Mouse (Mus musculus): ENCODE data around the gene Nid2. TPM values are rescaled to one million over a fixed set of nuclear protein-coding genes. Genes with fewer than 3 reads are reported as not detected.
A peak's percentile ranks its signal among the peaks of the same experiment; 100 is the strongest.

Gene Nid2
- total RNA-seq, 2 experiments from 2014 or later, result 0.23 TPM; not detected in 1

DNA sequence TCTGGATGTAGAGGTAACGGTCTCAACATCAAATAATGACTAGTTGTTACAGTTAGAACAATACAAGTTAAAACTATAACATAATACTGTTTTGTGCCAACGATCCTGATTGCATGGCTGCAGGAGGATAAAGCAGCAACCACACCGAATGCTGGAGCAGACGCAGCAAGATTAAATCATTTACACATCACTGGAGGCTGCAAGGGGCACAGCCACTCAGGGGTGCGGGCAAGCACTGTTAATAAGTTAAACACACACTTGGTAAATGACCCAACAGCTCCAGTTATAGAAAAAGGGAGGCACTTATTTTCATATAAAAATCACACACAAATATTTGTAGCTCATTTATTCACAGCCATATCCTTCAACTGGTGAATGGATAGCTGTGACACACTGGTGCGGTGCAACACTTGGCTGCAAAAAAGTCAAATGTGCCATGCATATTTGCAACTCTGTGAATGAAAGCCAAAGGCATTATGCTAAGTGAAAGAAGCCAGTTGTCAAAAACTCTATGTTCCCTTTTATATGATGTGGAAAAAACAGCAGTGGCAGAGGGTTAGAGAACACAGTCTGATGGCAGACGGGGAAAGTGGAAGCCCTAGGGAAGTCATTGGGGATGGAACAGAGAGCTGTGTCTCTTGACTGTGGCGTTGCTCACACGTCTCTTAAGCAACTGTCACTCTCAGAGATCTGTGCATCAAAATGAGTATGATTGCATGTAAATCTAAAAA lies 11.5 kb upstream of the Nid2 start:
- no peak for ATAC-seq (replicated peaks; ENCODE audit: low FRiP score, low TSS enrichment, poor library complexity, severe bottlenecking)

GRCm38 (mm10) chr14:19740147-19740738 lies 10.8 kb upstream of the Nid2 start:
- no peak for ATAC-seq (replicated peaks; ENCODE audit: low FRiP score, low TSS enrichment, poor library complexity, severe bottlenecking)

GRCm38 (mm10) chr14:19744876-19745275 lies 6.2 kb upstream of the Nid2 start:
- ATAC-seq (replicated peaks; ENCODE audit: low FRiP score, low TSS enrichment, poor library complexity, severe bottlenecking), result no peak

DNA sequence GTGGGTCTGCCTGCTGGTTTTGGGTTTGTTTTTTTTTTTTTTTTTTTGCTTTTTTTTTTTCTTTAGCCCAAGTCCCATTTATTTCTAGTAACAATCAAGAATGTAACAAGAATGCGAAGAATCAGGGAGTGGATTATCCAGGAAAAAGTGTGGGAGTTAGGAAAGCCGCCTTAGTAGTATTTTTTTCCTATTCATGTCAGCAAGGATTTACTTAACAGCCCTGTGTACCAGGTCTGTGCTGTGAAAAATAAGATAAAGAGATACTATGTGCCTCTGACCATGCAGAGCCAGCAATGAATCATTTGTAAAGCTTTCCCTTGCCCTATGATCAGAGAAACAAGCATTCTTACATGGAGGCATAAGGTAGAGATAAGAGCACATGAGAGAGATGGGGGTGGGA lies 4.8 kb upstream of the Nid2 start:
- no peak for ATAC-seq (replicated peaks; ENCODE audit: low FRiP score, low TSS enrichment, poor library complexity, severe bottlenecking)

- no peak for ATAC-seq (replicated peaks; ENCODE audit: low FRiP score, low TSS enrichment, poor library complexity, severe bottlenecking)
Measured at GRCm38 (mm10) chr14:19746731-19747130, 4.3 kb upstream of the Nid2 start.

GRCm38 (mm10) chr14:19749743-19750142 lies 1.3 kb upstream of the Nid2 start:
- no peak for ATAC-seq (replicated peaks; ENCODE audit: low FRiP score, low TSS enrichment, poor library complexity, severe bottlenecking)

DNA sequence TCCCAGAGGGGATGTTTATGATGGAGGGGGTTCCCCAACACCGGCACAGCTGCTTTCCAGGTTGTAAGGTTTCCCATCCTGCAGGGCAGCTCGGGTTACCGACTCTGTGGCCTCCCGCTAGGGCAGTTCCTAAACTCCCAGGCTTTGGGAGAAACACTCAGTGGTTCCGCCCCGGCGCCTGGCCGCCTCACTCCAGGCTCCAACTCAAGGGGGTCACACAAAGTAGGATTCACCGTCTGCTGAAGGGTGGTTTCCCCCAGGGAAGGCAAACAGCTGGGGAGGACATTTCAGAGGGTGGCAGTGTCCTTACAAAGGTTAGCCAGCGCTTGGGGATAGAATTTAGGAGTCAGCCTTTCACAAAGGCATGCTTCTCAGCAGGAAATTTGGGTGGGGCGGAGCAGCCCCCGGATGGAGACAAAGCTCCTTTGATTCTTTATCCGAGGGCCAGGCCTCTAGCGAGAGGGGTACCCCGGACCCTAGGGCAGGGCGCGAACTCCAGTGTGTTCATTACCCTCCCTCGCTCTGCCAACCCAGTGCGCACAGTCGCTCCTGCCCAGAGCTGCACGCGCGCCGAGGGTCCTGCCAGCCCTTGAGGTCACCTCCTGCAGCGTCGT lies 547 bp upstream of the Nid2 start:
- no peak for ATAC-seq (replicated peaks; ENCODE audit: low FRiP score, low TSS enrichment, poor library complexity, severe bottlenecking)

GRCm38 (mm10) chr14:19752276-19752675 lies 1.2 kb downstream of the Nid2 start:
- no peak for ATAC-seq (replicated peaks; ENCODE audit: low FRiP score, low TSS enrichment, poor library complexity, severe bottlenecking)

- ATAC-seq (replicated peaks; ENCODE audit: low FRiP score, low TSS enrichment, poor library complexity, severe bottlenecking), result no peak
Measured at GRCm38 (mm10) chr14:19759277-19760193, 8.5 kb downstream of the Nid2 start.

GRCm38 (mm10) chr14:19760721-19761120 lies 9.7 kb downstream of the Nid2 start:
- ATAC-seq (replicated peaks; ENCODE audit: low FRiP score, low TSS enrichment, poor library complexity, severe bottlenecking), result no peak

GRCm38 (mm10) chr14:19762014-19762413 lies 10.9 kb downstream of the Nid2 start:
- ATAC-seq (replicated peaks; ENCODE audit: low FRiP score, low TSS enrichment, poor library complexity, severe bottlenecking), result no peak

- ATAC-seq (replicated peaks; ENCODE audit: low FRiP score, low TSS enrichment, poor library complexity, severe bottlenecking), result no peak
Measured at GRCm38 (mm10) chr14:19763527-19763926, 12.5 kb downstream of the Nid2 start.

DNA sequence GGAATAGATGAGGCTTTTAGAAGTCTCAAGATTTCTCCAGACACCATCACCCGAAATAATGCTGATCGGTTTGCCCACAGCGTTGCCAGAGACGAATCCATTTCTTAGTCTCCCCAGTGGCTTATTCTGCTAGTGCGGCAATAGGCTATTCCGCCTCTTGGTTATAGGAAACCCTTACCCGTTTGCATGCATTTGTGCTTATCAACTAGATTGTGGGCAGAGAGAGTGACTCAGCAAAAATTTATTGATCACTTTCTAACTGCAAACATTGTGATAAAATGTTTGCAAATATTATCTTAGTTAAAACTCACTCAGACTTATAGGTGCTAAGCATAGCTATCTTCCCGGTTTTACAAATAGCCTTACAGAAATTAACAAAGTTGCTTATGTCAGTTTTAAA lies 13.3 kb downstream of the Nid2 start:
- peak; percentile 69 for ATAC-seq (replicated peaks; ENCODE audit: low FRiP score, low TSS enrichment, poor library complexity, severe bottlenecking)

- no peak for ATAC-seq (replicated peaks; ENCODE audit: low FRiP score, low TSS enrichment, poor library complexity, severe bottlenecking)
Measured at GRCm38 (mm10) chr14:19765539-19766379, 14.7 kb downstream of the Nid2 start.

DNA sequence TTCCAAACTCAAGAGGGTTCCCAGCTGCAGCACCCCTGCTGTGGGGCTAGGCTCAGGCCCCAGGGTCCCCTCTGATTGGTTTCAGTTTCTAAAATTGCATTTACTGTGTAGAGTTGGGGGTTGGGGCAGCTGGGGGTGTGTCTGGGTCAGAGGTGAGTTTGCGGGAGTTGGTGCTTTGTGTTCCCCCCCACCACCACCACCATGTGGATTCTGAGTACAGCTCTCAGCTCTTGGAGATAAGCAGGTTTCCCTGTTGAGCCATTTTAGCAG lies 15.2 kb downstream of the Nid2 start:
- no peak for ATAC-seq (replicated peaks; ENCODE audit: low FRiP score, low TSS enrichment, poor library complexity, severe bottlenecking)

GRCm38 (mm10) chr14:19768648-19769047 lies 17.6 kb downstream of the Nid2 start:
- no peak for ATAC-seq (replicated peaks; ENCODE audit: low FRiP score, low TSS enrichment, poor library complexity, severe bottlenecking)

- ATAC-seq (replicated peaks; ENCODE audit: low FRiP score, low TSS enrichment, poor library complexity, severe bottlenecking), result no peak
Measured at GRCm38 (mm10) chr14:19769441-19770200, 18.6 kb downstream of the Nid2 start.

GRCm38 (mm10) chr14:19771173-19771572 lies 20.1 kb downstream of the Nid2 start:
- ATAC-seq (replicated peaks; ENCODE audit: low FRiP score, low TSS enrichment, poor library complexity, severe bottlenecking), result no peak

Measured in megakaryocyte-erythroid progenitor cell, adult 5-6 weeks (primary cell).